Mouse (Mus musculus): ENCODE measurements around the gene Mc3r.

The Mc3r gene

GRCm38 (mm10) chr2:172256418-172256817, 8.1 kb downstream of the Mc3r start:
- DNase-seq (ENCODE audit: low read depth, low spot score), result no peak

DNA sequence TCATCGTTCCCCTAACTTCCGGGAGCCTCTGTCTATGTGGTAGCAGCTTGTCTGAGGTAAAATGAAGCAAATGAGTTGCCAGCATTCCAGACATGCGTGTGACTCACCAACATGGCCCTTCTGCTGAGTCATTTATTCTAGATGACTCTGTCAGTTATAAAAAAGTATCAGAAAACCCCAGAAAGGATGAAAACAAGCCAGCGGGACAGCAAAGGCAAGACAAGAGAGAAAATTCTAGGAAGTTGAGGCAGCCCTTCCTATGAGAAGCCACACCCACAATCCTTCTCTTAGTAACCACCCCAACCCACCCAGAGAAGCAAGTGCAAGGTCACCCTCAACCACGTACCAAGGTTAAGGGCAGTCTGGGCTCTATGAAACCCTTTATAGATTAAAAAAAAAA, 8.7 kb downstream of the Mc3r start:
- no peak for DNase-seq (ENCODE audit: low read depth, low spot score)

DNA sequence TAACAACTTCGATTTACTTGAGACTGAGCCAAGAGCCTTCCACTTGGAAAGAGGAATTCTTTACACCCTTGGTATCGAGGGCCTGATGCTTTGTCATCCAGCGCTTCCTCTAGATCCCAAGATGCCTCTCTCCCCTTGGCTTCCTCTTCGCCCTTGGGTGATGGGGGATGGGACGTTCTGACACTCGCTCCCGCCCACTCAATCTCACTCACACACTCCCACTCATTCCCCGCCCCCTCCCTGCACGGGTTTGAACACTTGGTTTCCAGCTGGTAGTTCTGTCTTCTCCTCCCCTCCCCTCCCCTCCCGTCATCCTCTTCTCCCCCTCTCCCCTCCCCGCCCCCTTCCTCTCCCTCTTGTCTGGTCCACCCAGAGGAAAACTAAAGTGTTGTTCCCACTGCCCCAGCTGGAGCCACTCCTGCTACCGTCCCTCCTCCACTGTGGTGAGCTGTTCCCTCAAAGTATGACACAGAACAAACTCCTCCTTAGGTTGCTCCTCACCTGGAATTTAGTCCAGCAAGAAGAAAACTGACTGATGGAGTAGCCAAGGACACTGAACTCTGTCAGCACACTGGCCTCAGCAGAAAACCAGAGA, 9.3 kb downstream of the Mc3r start:
- DNase-seq (ENCODE audit: low read depth, low spot score), result no peak

- no peak for DNase-seq (ENCODE audit: low read depth, low spot score)
Measured at GRCm38 (mm10) chr2:172260064-172260463, 11.8 kb downstream of the Mc3r start.

DNA sequence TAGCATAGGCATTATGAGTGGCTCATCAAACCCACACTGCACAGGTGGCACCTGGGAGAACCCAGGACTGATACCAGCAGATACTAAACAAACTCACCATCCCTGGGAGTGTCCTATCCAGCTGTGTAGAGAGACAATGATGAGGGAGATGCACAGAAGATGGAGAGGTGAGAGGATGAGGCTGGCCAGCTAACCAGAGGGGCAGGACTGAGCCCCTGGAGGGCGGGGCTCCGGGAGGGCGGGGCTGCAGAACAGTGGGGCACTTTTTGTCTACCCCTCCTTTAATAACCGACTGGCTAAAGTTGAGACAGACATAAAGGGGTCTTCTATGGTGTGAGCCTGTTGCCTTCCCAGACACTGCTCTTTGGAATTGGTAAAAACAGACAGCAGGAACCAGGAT, 13.1 kb downstream of the Mc3r start:
- DNase-seq (ENCODE audit: low read depth, low spot score), result no peak

GRCm38 (mm10) chr2:172263216-172263615, 14.9 kb downstream of the Mc3r start:
- no peak for DNase-seq (ENCODE audit: low read depth, low spot score)

DNA sequence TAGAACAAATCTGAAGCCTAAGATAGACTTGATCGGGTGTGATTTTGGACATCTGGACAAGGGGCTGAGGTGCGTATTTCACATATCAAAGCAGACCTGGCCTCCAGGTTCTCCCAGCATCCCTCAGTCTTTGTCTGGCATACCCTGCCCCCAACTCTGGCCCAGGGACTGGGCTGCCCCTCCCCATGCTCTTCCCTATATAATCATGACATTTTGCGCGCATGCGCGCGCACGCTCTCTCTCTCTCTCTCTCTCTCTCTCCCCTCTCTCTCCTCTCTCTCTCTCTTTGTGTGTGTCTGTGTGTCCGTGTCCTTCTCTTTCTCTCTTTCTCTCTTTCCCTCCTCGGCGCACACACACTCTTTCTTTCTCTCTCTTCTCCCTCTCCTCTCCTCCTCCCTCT, 21.6 kb downstream of the Mc3r start:
- no peak for DNase-seq (ENCODE audit: low read depth, low spot score)

DNA sequence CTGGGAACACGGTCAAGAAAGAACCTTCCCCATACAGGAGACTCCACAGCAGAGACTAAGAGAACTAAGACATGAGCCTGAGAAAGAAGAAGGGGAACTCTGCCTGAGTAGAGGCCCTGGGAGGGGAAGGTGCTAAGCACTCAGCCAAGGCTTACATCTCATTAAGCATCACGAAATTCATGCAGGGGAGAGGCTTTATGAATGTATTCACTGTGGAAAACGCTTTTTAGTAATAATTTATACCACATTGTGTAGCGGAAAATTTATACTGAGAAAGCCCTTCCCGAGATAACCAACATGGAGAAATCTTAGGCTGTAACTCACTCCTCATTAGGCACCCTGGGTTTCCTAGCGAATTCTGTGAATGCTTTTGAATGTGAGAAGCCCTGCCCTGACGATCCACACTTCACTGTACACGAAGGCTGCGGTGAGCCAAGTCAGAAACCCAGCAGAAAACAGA, 22.2 kb downstream of the Mc3r start:
- DNase-seq (ENCODE audit: low read depth, low spot score), result no peak

- no peak for DNase-seq (ENCODE audit: low read depth, low spot score)
Measured at GRCm38 (mm10) chr2:172270974-172271697, 22.8 kb downstream of the Mc3r start.

DNA sequence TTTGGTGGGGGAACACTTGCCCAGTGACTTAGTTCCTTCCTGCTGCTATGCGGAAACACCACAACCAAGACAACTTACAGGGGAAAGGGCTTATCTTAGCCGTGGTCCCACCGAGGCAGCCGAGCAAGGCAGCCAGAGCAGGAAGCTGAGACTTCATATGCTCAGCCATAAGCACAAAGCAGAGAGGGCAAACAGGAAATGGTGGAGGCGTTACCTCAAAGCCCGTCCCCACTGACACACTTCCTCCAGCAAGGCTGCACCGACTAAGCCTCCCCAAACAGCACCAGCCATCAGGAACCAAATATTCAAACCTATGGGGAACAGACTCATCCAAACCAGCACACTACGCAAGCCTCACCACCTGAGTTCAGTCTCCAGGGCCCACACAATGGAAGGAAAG, 26.4 kb downstream of the Mc3r start:
- DNase-seq (ENCODE audit: low read depth, low spot score), result no peak

- no peak for DNase-seq (ENCODE audit: low read depth, low spot score)
Measured at GRCm38 (mm10) chr2:172276155-172276554, 27.9 kb downstream of the Mc3r start.

GRCm38 (mm10) chr2:172278979-172279378, 30.7 kb downstream of the Mc3r start:
- DNase-seq (ENCODE audit: low read depth, low spot score), result no peak

DNA sequence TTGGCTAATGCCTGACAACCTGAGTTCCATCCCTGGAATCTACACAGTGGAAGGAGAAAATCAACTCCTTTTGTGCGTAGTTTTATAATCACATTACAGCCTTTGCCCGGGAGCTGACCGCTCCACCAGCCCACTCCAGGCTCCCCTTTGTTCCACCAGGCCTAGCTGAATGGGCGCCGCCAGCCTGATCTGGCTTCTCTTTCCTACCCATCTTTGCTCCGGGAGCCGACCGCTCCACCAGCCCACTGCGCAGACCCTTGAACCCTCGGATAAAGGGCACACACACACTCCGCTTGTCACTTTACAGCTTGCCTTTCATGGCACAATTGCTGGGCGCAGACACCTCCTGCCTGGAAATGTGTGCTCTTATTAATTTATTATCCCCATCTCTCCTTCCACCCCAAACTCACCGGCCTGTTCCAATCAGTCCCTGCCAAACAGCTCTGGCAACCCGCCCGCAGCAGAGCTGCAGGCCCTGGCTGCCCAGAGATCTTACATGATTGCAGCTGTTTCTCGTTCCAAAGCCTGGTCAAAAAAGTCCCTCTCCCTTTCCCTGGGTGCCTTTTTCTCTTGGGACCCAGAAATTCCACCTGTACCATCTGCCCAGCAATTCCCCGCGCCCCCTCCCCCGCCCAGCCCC, 33.9 kb downstream of the Mc3r start:
- no peak for DNase-seq (ENCODE audit: low read depth, low spot score)

GRCm38 (mm10) chr2:172287715-172288114, 39.4 kb downstream of the Mc3r start:
- no peak for DNase-seq (ENCODE audit: low read depth, low spot score)

DNA sequence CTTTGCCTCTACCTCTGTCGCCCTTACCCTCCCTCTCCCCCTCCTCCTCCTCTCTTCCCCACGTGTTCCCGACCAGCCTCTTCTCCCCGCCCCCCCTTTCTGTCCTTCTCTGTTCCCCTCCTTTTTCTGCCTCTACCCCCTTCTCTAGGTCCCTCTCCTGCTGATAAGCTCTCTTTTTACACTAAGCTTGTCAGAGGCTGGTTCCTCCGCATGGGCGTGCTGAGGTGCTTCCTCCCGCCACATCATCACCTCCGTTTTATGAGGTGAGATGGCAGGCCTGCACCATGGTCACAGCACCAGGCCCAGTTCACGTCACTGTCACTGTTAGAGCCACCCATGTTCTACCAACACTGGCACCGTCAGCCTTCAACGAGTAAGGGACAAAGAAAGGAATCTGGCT, 40.7 kb downstream of the Mc3r start:
- DNase-seq (ENCODE audit: low read depth, low spot score), result no peak

DNA sequence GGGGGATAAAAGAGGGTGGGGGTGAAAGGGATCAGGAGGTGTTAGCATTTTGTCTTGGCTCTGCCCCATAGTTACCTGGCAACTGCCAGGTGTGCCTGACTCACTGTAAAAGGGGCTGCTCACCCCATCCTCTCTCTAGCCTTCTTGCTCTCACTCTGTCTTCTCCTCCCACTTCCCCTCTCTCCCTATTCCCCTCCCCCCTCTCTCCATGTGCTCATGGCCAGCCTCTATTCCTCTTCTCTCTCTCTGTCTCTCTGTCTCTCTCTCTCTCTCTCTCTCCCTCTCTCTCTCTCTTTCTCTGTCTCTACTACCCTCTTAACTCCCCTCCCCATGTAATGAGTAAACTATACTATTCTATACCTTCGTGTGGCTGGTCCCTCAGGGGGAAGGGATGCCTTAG, 41.3 kb downstream of the Mc3r start:
- DNase-seq (ENCODE audit: low read depth, low spot score), result no peak

GRCm38 (mm10) chr2:172290474-172290873, 42.2 kb downstream of the Mc3r start:
- no peak for DNase-seq (ENCODE audit: low read depth, low spot score)

DNA sequence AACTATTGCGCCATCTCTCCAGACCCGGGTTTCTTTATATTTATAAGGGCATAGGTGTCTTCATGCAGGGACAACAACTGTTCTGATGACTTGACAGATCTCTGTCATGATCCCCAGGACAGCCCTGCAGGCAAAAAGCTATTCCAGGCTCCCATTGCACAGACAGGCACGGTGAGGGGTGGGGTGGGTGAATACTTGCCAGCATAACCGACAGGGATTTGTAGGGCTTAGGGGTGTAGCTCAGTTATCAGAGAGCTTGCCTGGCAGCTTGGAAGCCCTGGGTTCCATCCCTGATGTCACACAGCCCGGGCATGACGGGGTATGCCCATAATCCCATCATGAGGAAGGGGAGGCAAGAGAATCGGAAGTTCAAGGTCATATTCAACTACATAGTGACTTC, 42.7 kb downstream of the Mc3r start:
- DNase-seq (ENCODE audit: low read depth, low spot score), result no peak

- no peak for DNase-seq (ENCODE audit: low read depth, low spot score)
Measured at GRCm38 (mm10) chr2:172291755-172292524, 43.6 kb downstream of the Mc3r start.

GRCm38 (mm10) chr2:172292525-172293405, 44.5 kb downstream of the Mc3r start:
- no peak for DNase-seq (ENCODE audit: low read depth, low spot score)

DNA sequence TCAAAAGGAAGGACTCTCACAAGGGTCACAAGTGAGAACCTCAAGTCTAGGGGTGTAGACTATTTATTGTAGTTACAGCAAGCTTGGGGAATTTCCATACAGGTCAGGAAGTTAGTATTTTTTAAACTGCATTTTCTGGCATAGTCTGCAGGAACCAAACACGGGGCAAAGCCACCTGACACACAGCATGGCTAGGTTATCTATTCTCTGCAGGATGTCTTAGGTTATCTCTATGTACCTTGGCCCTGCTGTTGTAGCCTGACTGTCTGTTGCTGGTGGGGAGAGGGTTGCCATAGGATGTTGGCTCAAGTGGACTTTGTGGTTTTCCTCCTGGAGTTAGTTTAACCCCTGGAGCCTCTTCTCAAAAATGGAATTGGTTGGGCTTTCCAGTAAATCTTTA, 49.8 kb downstream of the Mc3r start:
- no peak for DNase-seq (ENCODE audit: low read depth, low spot score)
